Mouse (Mus musculus) G1E (cell line): ENCODE data around the gene Klf12. TPM values are rescaled to one million over a fixed set of nuclear protein-coding genes. Genes with fewer than 3 reads are reported as not detected.
"Not testable (repeated sequence)": the region's sequence is repeated elsewhere in the genome, so short reads cannot be mapped to it uniquely, and the experiment has no call there.

Source experiments
- ATAC-seq: 2 replicates; pipeline ENCODE4 v1.8.0; 2016; ENCODE audit warnings: mild to moderate bottlenecking; ENCODE audit not compliant: insufficient number of reproducible peaks, poor library complexity, low FRiP score, severe bottlenecking; ENCODE audit errors: extremely low read depth
- DNase-seq: peaks from one replicate; pipeline ENCODE4 v3.0.0; 2012; ENCODE audit warnings: low spot score
- H3K27me3 ChIP-seq: 2 replicates; pipeline ENCODE4 v1.6.1; 2012; ENCODE audit warnings: mild to moderate bottlenecking, low read length, inconsistent platforms; ENCODE audit not compliant: insufficient read depth
- H3K36me3 ChIP-seq: replicated peaks from 2 replicates; pipeline ENCODE3; 2012; ENCODE audit warnings: mild to moderate bottlenecking, inconsistent platforms
- H3K4me1 ChIP-seq: 2 replicates; pipeline ENCODE4 v1.6.1; 2012; ENCODE audit warnings: low read depth, low read length, inconsistent platforms, mixed read lengths; ENCODE audit not compliant: insufficient read depth
- H3K4me3 ChIP-seq: 2 replicates; pipeline ENCODE4 v1.5.1; 2012; ENCODE audit warnings: low read depth, mild to moderate bottlenecking, inconsistent platforms, low read length, moderate library complexity, mixed read lengths
- H3K9me3 ChIP-seq: replicated peaks from 2 replicates; pipeline ENCODE4 v1.6.1; 2012; ENCODE audit warnings: inconsistent platforms
- CTCF ChIP-seq: IDR thresholded peaks from 2 replicates; pipeline ENCODE4 v1.5.1; 2012; ENCODE audit warnings: low read depth, low read length, inconsistent platforms, mixed read lengths
- GATA1 ChIP-seq: IDR thresholded peaks from 2 replicates; pipeline ENCODE4 v1.6.1; 2012; ENCODE audit warnings: borderline replicate concordance, low read length, inconsistent platforms, mixed read lengths
- GATA2 ChIP-seq: IDR thresholded peaks from 2 replicates; pipeline ENCODE4 v1.6.1; 2012; ENCODE audit warnings: low read depth, low read length, inconsistent platforms, borderline replicate concordance
- POLR2AphosphoS5 ChIP-seq: IDR thresholded peaks from 2 replicates; pipeline ENCODE4 v1.6.1; 2012; ENCODE audit warnings: low read depth, low read length, inconsistent platforms; ENCODE audit not compliant: insufficient replicate concordance
- TAL1 ChIP-seq: conservative IDR thresholded peaks from 2 replicates; pipeline ENCODE4 v1.6.1; 2012; ENCODE audit warnings: low read depth, low read length, inconsistent platforms, mixed read lengths
- polyA plus RNA-seq: library from polyadenylated mRNA; stranded (reverse); fragments of >175 nt; gene quantifications from 2 replicates; pipeline ENCODE4 v1.2.3, GENCODE M21; 2012
- total RNA-seq, 2 experiments: library from RNA; stranded (forward) in 1 of 2; stranded (reverse) in 1 of 2; fragments of 200-1000 nt in 1 of 2; fragments of >200 nt in 1 of 2; fragmentation: Nextera tagmentation in 1 of 2; gene quantifications; 2 replicates each; pipeline ENCODE4 v1.2.3; 2014 to 2017

Klf12 gene
- total and polyA plus RNA-seq, 3 experiments: 0.27 TPM; not detected in 2

DNA sequence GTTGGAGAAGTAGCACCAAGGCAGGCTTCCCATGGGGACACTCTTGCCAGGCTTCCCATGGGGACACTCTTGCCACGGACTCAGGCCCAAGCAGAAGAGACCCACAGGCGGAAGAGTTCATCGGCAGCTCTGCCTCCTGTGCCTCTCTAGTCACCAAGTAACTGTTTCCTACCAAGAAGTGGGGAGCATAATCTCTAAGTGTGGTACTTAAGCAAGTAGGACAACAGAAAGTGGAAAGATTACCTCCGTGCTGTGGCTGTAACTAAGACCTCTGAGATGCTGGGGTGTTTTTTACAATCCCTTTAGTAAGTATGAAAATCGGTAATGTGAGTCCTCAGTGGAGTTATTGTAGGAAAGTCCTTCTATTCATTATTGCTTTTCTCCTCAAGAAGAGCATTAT, 410.8 kb downstream of the Klf12 start:
- no peak for ATAC-seq
- H3K36me3 ChIP-seq: no peaks in the 10 kb centered on the region
- H3K9me3 ChIP-seq: peaks cover 54% of the 10 kb centered on the region
- no peaks in the 10 kb centered on the region for H3K4me1 ChIP-seq
- no peaks in the 10 kb centered on the region for H3K27me3 ChIP-seq
- no peak for TF ChIP-seq CTCF
- TF ChIP-seq POLR2AphosphoS5: no peak
- no peak for TF ChIP-seq GATA1
- no peak for TF ChIP-seq TAL1
- no peak for DNase-seq
- H3K4me3 ChIP-seq: no peak overlapping the region

DNA sequence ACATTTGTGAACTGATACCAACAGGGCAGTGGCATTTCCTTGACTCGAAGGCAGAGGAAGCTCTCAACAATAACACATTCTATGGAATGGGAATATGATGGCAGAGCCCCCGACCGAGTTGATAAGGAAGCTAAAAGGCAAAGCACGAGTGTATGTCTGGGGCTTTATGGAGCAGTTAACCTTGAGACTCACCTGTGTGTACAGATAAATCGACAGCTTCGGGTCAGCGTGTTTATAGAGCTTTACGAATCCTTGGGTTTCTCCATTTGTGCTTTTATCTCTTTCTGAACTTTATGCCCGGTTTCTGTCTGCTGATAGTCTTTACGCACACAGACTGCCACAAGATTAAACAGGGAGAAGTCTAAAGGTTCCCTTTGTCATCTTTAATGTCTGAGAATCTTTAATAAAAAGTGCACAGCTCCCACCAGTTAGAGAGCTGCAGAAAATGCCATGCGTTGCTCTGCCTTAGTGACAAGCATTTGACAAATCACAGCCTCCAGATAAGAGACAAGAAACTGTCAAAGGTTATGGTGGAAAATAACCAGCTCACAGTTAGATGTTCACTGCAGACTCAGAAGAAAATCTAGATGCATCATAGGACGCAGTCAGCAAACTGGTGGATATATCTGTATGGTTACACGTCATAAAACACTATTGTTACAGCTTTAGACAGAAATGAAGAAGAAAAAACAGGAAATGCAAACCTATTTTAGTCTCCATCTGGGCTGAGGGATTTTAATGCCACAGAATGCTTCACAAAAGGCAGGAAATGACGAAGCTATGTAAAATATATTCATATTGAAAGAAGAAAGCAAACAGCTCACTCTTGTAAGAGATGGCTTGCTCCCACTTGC, 428.1 kb downstream of the Klf12 start:
- TF ChIP-seq GATA2: no peak
- TF ChIP-seq GATA1: no peak
- no peak for TF ChIP-seq TAL1
- TF ChIP-seq POLR2AphosphoS5: no peak
- TF ChIP-seq CTCF: no peak
- H3K27me3 ChIP-seq: no peaks in the 10 kb centered on the region
- H3K4me1 ChIP-seq: no peaks in the 10 kb centered on the region
- H3K4me3 ChIP-seq: no peak overlapping the region
- DNase-seq: no peak
- ATAC-seq: no peak
- no peaks in the 10 kb centered on the region for H3K36me3 ChIP-seq
- peaks cover 51% of the 10 kb centered on the region for H3K9me3 ChIP-seq

DNA sequence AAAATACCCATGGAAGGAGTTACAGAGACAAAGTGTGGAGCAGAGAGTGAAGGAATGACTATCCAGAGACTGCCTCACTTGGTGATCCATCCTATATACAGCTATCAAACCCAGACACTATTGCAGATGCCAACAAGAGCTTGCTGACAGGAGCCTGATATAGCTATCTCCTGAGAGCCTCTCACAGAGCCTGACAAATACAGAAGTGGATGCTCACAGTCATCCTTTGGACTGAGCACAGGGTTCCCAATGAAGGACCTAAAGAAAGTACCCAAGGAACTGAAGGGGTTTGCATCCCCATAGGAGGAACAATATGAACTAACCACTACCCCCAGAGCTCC, 430.0 kb downstream of the Klf12 start:
- not testable (repeated sequence) for H3K27me3 ChIP-seq, H3K4me3 ChIP-seq, H3K36me3 ChIP-seq, DNase-seq, ATAC-seq, H3K4me1 ChIP-seq
- H3K9me3 ChIP-seq: peaks cover 54% of the 10 kb centered on the region

GRCm38 (mm10) chr14:99853769-99854466, 430.6 kb downstream of the Klf12 start:
- not testable (repeated sequence) for H3K4me3 ChIP-seq, DNase-seq, H3K4me1 ChIP-seq, ATAC-seq, H3K27me3 ChIP-seq, H3K36me3 ChIP-seq
- peaks cover 54% of the 10 kb centered on the region for H3K9me3 ChIP-seq

DNA sequence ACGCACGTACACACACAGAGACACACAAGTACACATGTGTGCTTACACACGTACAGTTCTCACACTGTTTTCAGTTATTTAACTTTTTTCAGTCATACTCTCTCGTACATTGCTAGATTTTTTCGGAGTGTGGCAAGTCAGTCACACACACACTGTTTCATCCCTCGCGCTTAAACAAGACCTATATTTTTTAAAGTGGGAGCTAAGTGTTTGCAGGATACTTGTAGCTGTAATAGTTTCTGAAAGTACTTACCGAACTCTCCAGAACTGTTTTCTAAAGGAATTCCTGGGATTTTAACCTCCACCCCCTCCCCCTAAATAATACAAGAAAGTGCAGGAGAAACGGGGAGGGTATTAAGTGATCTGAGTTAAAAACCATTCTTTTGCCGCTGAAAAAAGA, 434.1 kb downstream of the Klf12 start:
- H3K27me3 ChIP-seq: no peaks in the 10 kb centered on the region
- DNase-seq (no peak), ATAC-seq (no peak)
- no peak for TF ChIP-seq GATA1
- TF ChIP-seq CTCF: no peak
- no peak for TF ChIP-seq TAL1
- H3K4me3 ChIP-seq: no peak overlapping the region
- H3K4me1 ChIP-seq: no peaks in the 10 kb centered on the region
- H3K9me3 ChIP-seq: peaks cover 52% of the 10 kb centered on the region
- no peaks in the 10 kb centered on the region for H3K36me3 ChIP-seq

DNA sequence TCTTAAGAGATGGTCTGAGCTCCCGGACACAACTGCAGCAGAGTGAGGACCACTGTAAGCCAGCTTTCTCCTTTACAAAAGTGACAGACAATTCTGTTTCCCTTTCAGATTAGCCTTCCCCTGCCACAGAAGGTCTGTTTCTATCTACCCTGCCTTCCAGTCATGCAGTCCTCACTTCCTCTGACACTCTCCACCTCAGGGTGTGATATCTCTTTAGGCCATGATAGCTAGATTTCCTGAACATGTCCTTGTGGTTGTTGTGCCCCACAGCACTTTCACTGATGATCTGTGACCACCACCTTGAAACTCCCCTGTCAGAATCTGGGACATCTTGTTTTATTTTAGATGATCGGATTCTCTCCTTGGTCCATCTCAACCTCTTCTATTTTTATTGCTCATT, 437.0 kb downstream of the Klf12 start:
- H3K27me3 ChIP-seq: no peaks in the 10 kb centered on the region
- H3K36me3 ChIP-seq: no peaks in the 10 kb centered on the region
- DNase-seq (no peak), ATAC-seq (no peak)
- no peak for TF ChIP-seq GATA2
- no peak for TF ChIP-seq POLR2AphosphoS5
- TF ChIP-seq CTCF: no peak
- no peak for TF ChIP-seq GATA1
- no peak for TF ChIP-seq TAL1
- H3K9me3 ChIP-seq: peaks cover 38% of the 10 kb centered on the region
- no peaks in the 10 kb centered on the region for H3K4me1 ChIP-seq
- H3K4me3 ChIP-seq: no peak overlapping the region

GRCm38 (mm10) chr14:99826713-99827112, 457.8 kb downstream of the Klf12 start:
- no peak for ATAC-seq

More at GRCm38 (mm10) chr14:99826713-99827112, 457.8 kb downstream of the Klf12 start:
- Histone ChIP-seq H3K36me3 (no peaks in the 10 kb centered on the region), H3K9me3 (peaks cover 37% of the 10 kb centered on the region), H3K4me3 (no peak overlapping the region), H3K4me1 (no peaks in the 10 kb centered on the region), H3K27me3 (no peaks in the 10 kb centered on the region)
- TF ChIP-seq CTCF: no peak
- no peak for TF ChIP-seq POLR2AphosphoS5
- no peak for DNase-seq
